Mouse (Mus musculus) retina, postnatal 1 day (tissue): ENCODE measurements at regions not wholly inside any gene's neighbourhood (a gene's known extent, or its start where the extent isn't known, plus 50 kb on each side); places are given as distances from the start of the nearest gene placed in this dataset.
A peak's percentile ranks its signal among the peaks of the same experiment; 100 is the strongest.

Experiments used
- DNase-seq: peaks from one replicate; pipeline ENCODE4 v3.0.0-alpha.2; 2012

DNA sequence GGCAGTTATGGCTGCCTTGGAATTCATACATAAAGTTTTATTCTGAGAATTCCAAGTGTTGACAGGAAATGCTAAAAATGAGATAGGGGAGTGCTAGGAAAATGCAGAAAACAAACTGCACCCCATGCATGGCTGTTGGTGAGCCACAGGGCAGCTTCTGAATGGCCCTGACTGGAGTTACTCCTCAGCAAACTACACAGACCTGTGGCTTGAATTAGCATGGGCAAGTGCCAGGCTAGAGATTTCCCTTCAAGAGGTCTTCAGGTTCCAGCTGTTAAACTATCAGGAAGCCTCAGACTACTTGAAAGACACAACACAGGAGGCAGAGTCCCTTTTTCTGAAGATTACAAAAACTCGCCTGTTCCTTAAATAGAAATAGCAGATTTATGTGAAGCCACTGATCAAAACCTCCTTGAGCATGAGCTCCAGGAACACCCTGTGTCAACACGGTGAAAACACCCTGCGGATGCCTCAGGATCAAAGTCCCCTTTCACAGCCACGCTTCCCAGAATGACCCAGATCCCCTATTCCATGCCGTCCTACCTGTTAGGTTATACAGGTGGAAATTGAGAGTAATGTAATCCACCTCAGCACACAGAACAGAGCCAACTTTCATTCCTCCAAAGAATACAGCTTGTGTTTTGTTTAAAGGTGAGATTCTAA, 217.9 kb upstream of the Impg1 start:
- no peak for DNase-seq

GRCm38 (mm10) chr9:80681709-80682108, 216.4 kb upstream of the Impg1 start:
- no peak for DNase-seq

- no peak for DNase-seq
Observed at GRCm38 (mm10) chr9:80671483-80671882, 206.2 kb upstream of the Impg1 start.

DNA sequence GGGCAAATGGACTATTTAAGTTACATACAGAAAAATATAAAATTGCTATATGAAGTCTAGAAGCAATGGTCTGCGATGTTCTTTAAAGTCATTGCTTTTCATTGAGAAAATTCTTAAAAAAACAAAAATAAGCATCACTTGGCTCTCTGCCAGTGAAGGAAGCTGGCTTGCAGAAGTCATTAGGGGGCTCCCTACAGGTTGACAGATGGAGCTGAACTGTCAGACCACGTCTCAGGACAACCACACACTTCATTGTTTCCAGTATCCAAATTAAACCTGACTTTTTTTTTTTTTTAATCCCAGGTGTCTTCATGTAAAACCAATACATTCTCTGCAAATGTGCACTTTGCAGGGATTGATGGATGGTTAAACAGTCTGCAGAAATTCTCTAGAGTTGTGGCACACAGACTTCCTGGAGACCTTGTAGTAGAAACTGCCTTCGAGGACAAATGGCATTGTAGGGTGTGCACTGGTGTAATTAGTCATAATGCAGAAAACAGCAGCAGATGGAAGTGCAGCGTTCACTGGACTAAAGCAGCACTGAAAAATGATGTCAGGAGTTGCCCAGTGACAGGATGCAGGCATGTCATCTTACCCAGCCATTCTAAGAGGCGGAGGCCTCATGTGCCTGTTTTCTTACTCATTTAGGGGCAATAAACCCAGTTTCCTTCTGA, 203.4 kb upstream of the Impg1 start:
- DNase-seq = peak; percentile 11

- no peak for DNase-seq
Observed at GRCm38 (mm10) chr9:80658755-80659154, 193.5 kb upstream of the Impg1 start.

DNA sequence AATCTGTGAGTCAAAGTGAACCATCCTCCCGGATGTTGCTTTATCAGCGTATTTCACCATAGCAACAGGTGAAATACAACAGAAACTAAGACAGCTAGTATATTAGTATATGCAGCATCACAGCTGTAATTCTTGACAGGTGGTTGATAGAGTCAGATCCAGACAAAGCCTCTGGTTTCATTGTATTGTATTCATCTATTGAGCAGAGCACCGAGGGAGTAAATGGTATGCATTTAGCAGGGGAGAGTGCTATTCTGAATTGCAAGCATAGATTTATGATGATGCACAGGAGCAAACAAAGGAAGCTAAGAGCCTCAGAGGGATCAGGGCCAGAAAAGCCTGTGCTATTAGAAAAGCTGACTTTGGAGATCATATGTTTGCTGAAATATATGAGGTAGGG, 149.8 kb upstream of the Impg1 start:
- no peak for DNase-seq

DNA sequence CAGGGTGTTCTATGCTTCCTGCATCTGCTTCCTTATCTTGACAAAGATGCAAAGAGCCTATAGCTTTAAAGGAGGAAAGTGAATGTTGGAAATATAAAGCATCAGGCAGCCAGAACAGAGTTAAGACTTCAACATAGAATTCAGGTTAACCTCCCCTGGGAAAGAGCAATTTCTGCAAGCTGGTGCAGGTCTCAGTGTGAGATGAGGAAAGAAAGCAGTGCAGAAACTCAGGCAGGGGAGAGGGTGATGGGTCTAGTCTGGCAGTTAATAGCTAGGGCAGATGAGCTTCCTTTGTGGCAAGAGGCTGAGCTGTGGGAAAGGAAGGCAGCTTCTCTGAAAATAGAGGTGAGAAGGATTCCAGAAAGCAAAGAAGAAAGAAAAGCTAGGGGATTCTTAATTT, 134.7 kb upstream of the Impg1 start:
- no peak for DNase-seq

GRCm38 (mm10) chr9:80565388-80566024, 100.2 kb upstream of the Impg1 start:
- no peak for DNase-seq

DNA sequence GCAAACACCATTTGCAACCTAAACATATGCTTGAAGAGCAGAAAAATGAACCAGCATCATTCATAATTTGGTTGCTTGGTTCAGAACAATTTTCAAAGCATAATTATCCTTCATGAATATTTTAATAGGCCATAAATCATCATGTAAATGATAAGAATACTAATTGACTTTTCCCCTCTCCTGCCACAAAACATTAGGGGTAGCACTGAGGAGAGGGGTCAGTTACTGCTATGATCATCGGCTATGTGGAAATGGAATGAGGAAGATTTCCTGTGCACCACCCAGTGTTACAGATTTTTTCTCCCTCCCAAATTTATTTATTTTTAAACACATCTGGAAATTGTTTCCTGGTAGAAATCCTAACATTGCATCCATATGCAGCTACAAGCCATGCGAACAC, 98.4 kb upstream of the Impg1 start:
- DNase-seq = no peak

DNA sequence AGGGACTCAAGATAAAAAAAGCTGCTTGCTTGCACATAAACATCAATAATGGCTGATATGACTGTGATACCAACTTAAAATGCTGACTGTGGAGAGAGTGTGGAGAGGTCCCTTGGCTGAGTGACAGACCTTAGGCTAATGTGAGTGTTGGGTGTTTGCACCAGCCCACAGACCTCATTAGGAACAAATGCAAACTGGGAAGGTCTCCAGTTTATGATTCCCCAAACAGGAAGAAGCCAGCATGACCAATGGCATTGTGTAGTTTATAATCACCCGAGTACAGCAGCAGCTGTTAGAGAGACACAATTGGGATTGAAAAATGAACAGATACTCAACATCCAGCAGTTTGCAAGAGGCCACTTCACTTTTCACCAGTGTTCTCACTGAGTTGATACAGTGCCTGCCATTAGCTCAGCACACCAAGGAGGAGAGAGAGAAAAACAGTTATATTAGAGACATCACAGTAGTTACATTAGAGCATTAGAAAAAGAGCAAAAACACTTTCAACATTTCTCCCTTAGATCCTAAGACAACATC, 90.3 kb upstream of the Impg1 start:
- peak; percentile 13 for DNase-seq
